ENCODE assay signal across 8 mouse cellular contexts in genomic region chr12:103142550-103143010, GRCm38 (mm10).
DNase-seq lines count a peak whose midpoint lies in the region; ATAC-seq and TF ChIP-seq lines count a peak whose summit lies in the region.

No protein-coding gene starts in this region.

- H3K4me2 ChIP-seq in kidney, embryonic 16.5 days (replicated peaks; ENCODE audit: low read depth, low read length), result no peak overlapping the region
- H3K4me2 ChIP-seq in CH12.LX (ENCODE audit: insufficient read depth, low read depth, poor library complexity, severe bottlenecking), result peak overlapping the region; percentile 95
- H3K4me2 ChIP-seq in kidney, embryonic 15.5 days, result no peak overlapping the region
- H3K4me2 ChIP-seq in midbrain, embryonic 16.5 days (ENCODE audit: low read length), result no peak overlapping the region

- in situ Hi-C loops in CH12.LX (cut with MboI; ENCODE audit: low pct_ligation_motif_present, low pct_unique_long_range_greater_than_20kb, low sequenced_read_pairs), result loop anchor here (5.0 kb wide), 2 partner anchors 165 to 225 kb away; no protein-coding TSS in a partner anchor

- peaks cover 7% of the 10 kb centered on the region; the same call in 1 of the 2 replicates for H3K9me3 ChIP-seq in kidney, embryonic 16.5 days (ENCODE audit: low read length)
- peaks cover 7% of the 10 kb centered on the region for H3K9me3 ChIP-seq in CH12.LX (replicated peaks; ENCODE audit: low read length)
- H3K9me3 ChIP-seq in kidney, embryonic 15.5 days (replicated peaks), result peaks cover 5% of the 10 kb centered on the region; the same call in 1 of the 2 replicates
- H3K9me3 ChIP-seq in midbrain, embryonic 16.5 days (replicated peaks; ENCODE audit: control insufficient read depth, low read length, poor library complexity, severe bottlenecking), result no peaks in the 10 kb centered on the region; the same call in 1 of the 2 replicates

- no peak overlapping the region for H3K4me3 ChIP-seq in kidney, embryonic 16.5 days (ENCODE audit: low read length)
- H3K4me3 ChIP-seq in CH12.LX (replicated peaks in 1 of 3; ENCODE audit: low read depth in 2 of 3, low read length in 2 of 3, poor library complexity in 1 of 3), result peak overlapping the region in 1 of 3 experiments; percentile 29
- no peak overlapping the region for H3K4me3 ChIP-seq in kidney, embryonic 15.5 days (replicated peaks)
- H3K4me3 ChIP-seq in midbrain, embryonic 16.5 days (ENCODE audit: low read depth, low read length), result no peak overlapping the region

- H3K27ac ChIP-seq in kidney, embryonic 16.5 days (ENCODE audit: low read length), result no peak overlapping the region
- no peak overlapping the region for H3K27ac ChIP-seq in CH12.LX (ENCODE audit: insufficient read depth, low read depth)
- no peak overlapping the region for H3K27ac ChIP-seq in kidney, embryonic 15.5 days
- no peak overlapping the region; the same call in 1 of the 2 replicates for H3K27ac ChIP-seq in midbrain, embryonic 16.5 days (ENCODE audit: low read length)

- no peak for ATAC-seq in kidney, embryonic 16.5 days (ENCODE audit: low FRiP score, low TSS enrichment)
- peak; percentile 71 for ATAC-seq in granulocyte monocyte progenitor cell, adult 5-6 weeks (replicated peaks; ENCODE audit: poor library complexity, severe bottlenecking)
- 0 out of 2 replicates have a peak, but pooled peaks have one; percentile 25 for ATAC-seq in kidney, embryonic 15.5 days (replicated peaks; ENCODE audit: low FRiP score)
- ATAC-seq in midbrain, embryonic 16.5 days, result peak; percentile 47; the same call in 1 of the 2 replicates

- TF ChIP-seq POLR2A in CH12.LX (IDR thresholded peaks at IDR 0.05; ENCODE audit: low read depth, low read length), result no peak
- no peak for TF ChIP-seq POLR2A in brain, embryonic 14.5 days (IDR thresholded peaks at IDR 0.05; ENCODE audit: borderline replicate concordance, extremely low read depth, insufficient read depth, insufficient read length, poor library complexity, severe bottlenecking)

- H3K79me2 ChIP-seq in CH12.LX (replicated peaks; ENCODE audit: control insufficient read depth, extremely low read depth, insufficient read depth, poor library complexity, severe bottlenecking), result no peaks in the 10 kb centered on the region

- 57% methylated on average over 9 of the region's 9 CpGs for WGBS in kidney, embryonic 16.5 days
- 57% methylated on average over 9 of the region's 9 CpGs for WGBS in kidney, embryonic 15.5 days
- WGBS in midbrain, embryonic 16.5 days, result 56% methylated on average over 9 of the region's 9 CpGs

- dilution Hi-C loops in CH12.LX (cut with MboI; ENCODE audit: extremely low pct_ligation_motif_present, extremely low pct_unique_long_range_greater_than_20kb, low sequenced_read_pairs), result no loop called here

- peak; percentile 21 for DNase-seq in kidney, adult 18-20 months
- peak; percentile 60 for DNase-seq in CH12.LX (ENCODE audit: extremely low read depth)
- DNase-seq in brain, embryonic 14.5 days (ENCODE audit: low read depth), result peak; percentile 86
- no peak for DNase-seq in frontal cortex, postnatal 10 days (ENCODE audit: low spot score in 2 of 2)

- H3K36me3 ChIP-seq in kidney, embryonic 16.5 days (ENCODE audit: insufficient read depth, low read length), result no peaks in the 10 kb centered on the region
- H3K36me3 ChIP-seq in CH12.LX (replicated peaks in 1 of 2; ENCODE audit: control insufficient read depth in 1 of 2, insufficient read depth in 1 of 2, low read length in 1 of 2), result no peaks in the 10 kb centered on the region
- no peaks in the 10 kb centered on the region for H3K36me3 ChIP-seq in kidney, embryonic 15.5 days
- H3K36me3 ChIP-seq in midbrain, embryonic 16.5 days (ENCODE audit: control insufficient read depth, insufficient read depth, low read length), result peaks cover 11% of the 10 kb centered on the region

- peak; percentile 88 for TF ChIP-seq RAD21 in CH12.LX (IDR thresholded peaks at IDR 0.05; ENCODE audit: low read depth, low read length)

- TF ChIP-seq EP300 in CH12.LX (IDR thresholded peaks at IDR 0.05; ENCODE audit: low read length), result no peak

- H3K9ac ChIP-seq in kidney, embryonic 16.5 days (replicated peaks; ENCODE audit: low read length), result no peak overlapping the region
- H3K9ac ChIP-seq in CH12.LX (ENCODE audit: insufficient read depth, low read depth), result no peak overlapping the region
- no peak overlapping the region for H3K9ac ChIP-seq in kidney, embryonic 15.5 days
- H3K9ac ChIP-seq in midbrain, embryonic 16.5 days (ENCODE audit: low read depth, low read length), result no peak overlapping the region

- TF ChIP-seq CTCF in CH12.LX (conservative IDR thresholded peaks at IDR 0.05 in 1 of 2, IDR thresholded peaks at IDR 0.05 in 1 of 2; ENCODE audit: low read depth in 2 of 2, low read length in 2 of 2), result peak; percentile 44 to 91
- peak; percentile 61; the same call in 1 of the 2 replicates for TF ChIP-seq CTCF in brain, embryonic 14.5 days (IDR thresholded peaks at IDR 0.05; ENCODE audit: borderline replicate concordance, extremely low read depth, insufficient read depth, insufficient read length)

- no peaks in the 10 kb centered on the region for H3K4me1 ChIP-seq in kidney, embryonic 16.5 days (ENCODE audit: insufficient read depth, low read length)
- H3K4me1 ChIP-seq in CH12.LX (ENCODE audit: control insufficient read depth in 1 of 2, insufficient read depth in 2 of 2), result peaks cover 0 to 7% of the 10 kb centered on the region in 2 experiments; a peak in 2 of 4 replicates
- H3K4me1 ChIP-seq in kidney, embryonic 15.5 days, result no peaks in the 10 kb centered on the region
- 0 out of 2 replicates have a peak, but pooled peaks cover 3% of the 10 kb centered on the region for H3K4me1 ChIP-seq in midbrain, embryonic 16.5 days (ENCODE audit: control insufficient read depth, insufficient read depth, low read length)

- H3K27me3 ChIP-seq in kidney, embryonic 16.5 days (ENCODE audit: insufficient read depth, low read length), result no peaks in the 10 kb centered on the region
- H3K27me3 ChIP-seq in CH12.LX (replicated peaks), result no peaks in the 10 kb centered on the region
- H3K27me3 ChIP-seq in kidney, embryonic 15.5 days, result peaks cover 5% of the 10 kb centered on the region; the same call in 1 of the 2 replicates
- no peaks in the 10 kb centered on the region for H3K27me3 ChIP-seq in midbrain, embryonic 16.5 days (ENCODE audit: control insufficient read depth, insufficient read depth, low read depth, low read length)

TF ChIP-seq in CH12.LX, 34 proteins besides CTCF, POLR2A, EP300 and RAD21:
- TF ChIP-seq USF1 (IDR thresholded peaks at IDR 0.05; ENCODE audit: low read depth, low read length) (peak; percentile 51), ELF1 (IDR thresholded peaks at IDR 0.05; ENCODE audit: low read depth, low read length) (no peak), POLR2AphosphoS2 (IDR thresholded peaks at IDR 0.05; ENCODE audit: low read depth, low read length) (no peak), MYC (IDR thresholded peaks at IDR 0.05; ENCODE audit: low read depth, low read length) (peak; percentile 61; the same call in 1 of the 2 replicates), UBTF (IDR thresholded peaks at IDR 0.05; ENCODE audit: low read depth, low read length) (no peak), JUN (IDR thresholded peaks at IDR 0.05; ENCODE audit: insufficient read depth, low read depth, low read length) (no peak), E2F4 (IDR thresholded peaks at IDR 0.05; ENCODE audit: insufficient replicate concordance, low read depth, low read length) (no peak), CHD1 (IDR thresholded peaks at IDR 0.05; ENCODE audit: low read depth, low read length) (no peak), ZNF384 (IDR thresholded peaks at IDR 0.05; ENCODE audit: low read depth, low read length) (no peak), MXI1 (IDR thresholded peaks at IDR 0.05; ENCODE audit: low read depth, low read length) (peak; percentile 49; the same call in 1 of the 2 replicates), PAX5 (IDR thresholded peaks at IDR 0.05; ENCODE audit: low read length) (no peak), SMC3 (IDR thresholded peaks at IDR 0.05; ENCODE audit: low read depth, low read length) (peak; percentile 77), MAZ (IDR thresholded peaks at IDR 0.05; ENCODE audit: low read depth, low read length) (no peak), MAFK (IDR thresholded peaks at IDR 0.05; ENCODE audit: insufficient replicate concordance, low read length) (no peak), TBP (conservative IDR thresholded peaks at IDR 0.05; ENCODE audit: low read depth, low read length) (no peak), SIN3A (IDR thresholded peaks at IDR 0.05; ENCODE audit: low read length) (peak; percentile 53; the same call in 1 of the 2 replicates), KAT2A (IDR thresholded peaks at IDR 0.05; ENCODE audit: insufficient replicate concordance, low read length) (no peak), CHD2 (IDR thresholded peaks at IDR 0.05; ENCODE audit: low read length) (no peak), ETS1 (conservative IDR thresholded peaks at IDR 0.05; ENCODE audit: low read depth, low read length) (no peak), MAX (IDR thresholded peaks at IDR 0.05; ENCODE audit: low read length) (peak; percentile 81), TCF12 (IDR thresholded peaks at IDR 0.05; ENCODE audit: low read depth, low read length) (no peak), JUND (conservative IDR thresholded peaks at IDR 0.05; ENCODE audit: low read depth, low read length) (no peak), RCOR1 (conservative IDR thresholded peaks at IDR 0.05; ENCODE audit: low read depth, low read length) (no peak), NELFE (IDR thresholded peaks at IDR 0.05; ENCODE audit: low read depth, low read length) (no peak), IRF4 (IDR thresholded peaks at IDR 0.05; ENCODE audit: low read depth, low read length) (no peak), USF2 (conservative IDR thresholded peaks at IDR 0.05; ENCODE audit: low read depth, low read length) (0 out of 2 replicates have a peak, but pooled peaks have one; percentile 15), ZC3H11A (IDR thresholded peaks at IDR 0.05; ENCODE audit: low read depth, low read length) (peak; percentile 47), ZMIZ1 (IDR thresholded peaks at IDR 0.05; ENCODE audit: low read depth, low read length) (no peak), GABPA (IDR thresholded peaks at IDR 0.05; ENCODE audit: insufficient replicate concordance, low read depth, low read length) (no peak), MEF2A (IDR thresholded peaks at IDR 0.05; ENCODE audit: borderline replicate concordance, low read depth, low read length) (no peak), NRF1 (IDR thresholded peaks at IDR 0.05; ENCODE audit: low read depth, low read length) (no peak), BHLHE40 (IDR thresholded peaks at IDR 0.05; ENCODE audit: low read depth, low read length) (peak; percentile 80), ZKSCAN1 (IDR thresholded peaks at IDR 0.05; ENCODE audit: borderline replicate concordance, low read depth, low read length) (no peak), HCFC1 (IDR thresholded peaks at IDR 0.05; ENCODE audit: low read depth, low read length) (no peak)

Comparison
In these comparisons a context has a peak if more than half of its experiments do, and no peak if none do; other contexts are left out.
1. DNase-seq: peak in kidney, adult 18-20 months (single experiment), CH12.LX (single experiment) and brain, embryonic 14.5 days (single experiment); none in frontal cortex, postnatal 10 days (0 of 2).